Mouse (Mus musculus) spleen, postnatal 36 days (tissue): ENCODE results near the gene Cct3.
A peak's percentile ranks its signal among the peaks of the same experiment; 100 is the strongest.
"Not testable (repeated sequence)": the region's sequence is repeated elsewhere in the genome, so short reads cannot be mapped to it uniquely, and the experiment has no call there.

Source experiments
- DNase-seq, 2 experiments: peaks; one replicate each; pipeline ENCODE4 v3.0.0; 2022; ENCODE audit warnings: low spot score in 2 of 2, mixed read lengths in 1 of 2

Cct3 gene

GRCm38 (mm10) chr3:88296561-88297318 lies at the start of gene Cct3, which contains the start of gene Tsacc:
TSS of gene Cct3 (plus strand) at chr3:88297116.
TSS of gene Tsacc (minus strand) at chr3:88296999.
- peak; percentile 97 to 98 for DNase-seq

- DNase-seq = no peak
Observed at GRCm38 (mm10) chr3:88247666-88248065, 49.2 kb upstream of the Cct3 start.

DNA sequence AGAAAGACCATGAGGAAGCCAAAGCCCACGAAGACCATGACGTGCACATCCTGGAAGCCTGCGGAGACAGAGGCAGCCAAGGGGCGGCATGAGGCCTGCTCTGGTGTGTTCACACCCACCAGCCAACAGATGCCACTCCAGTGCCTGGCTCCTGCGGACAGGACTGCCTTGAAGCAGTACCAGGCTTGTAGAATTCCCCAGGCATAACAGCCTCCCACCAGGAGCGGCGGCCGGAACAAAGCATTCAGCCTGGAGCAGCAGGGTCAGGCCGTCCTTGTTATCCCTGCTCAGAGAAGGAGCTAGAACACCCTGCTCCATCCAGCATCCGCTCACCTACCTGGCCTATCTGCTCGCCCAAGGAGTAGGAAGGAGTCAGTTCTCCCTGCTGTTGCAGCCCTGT lies 48.5 kb upstream of the Cct3 start:
- DNase-seq = no peak

- DNase-seq = no peak
Observed at GRCm38 (mm10) chr3:88252739-88253138, 44.2 kb upstream of the Cct3 start.

DNA sequence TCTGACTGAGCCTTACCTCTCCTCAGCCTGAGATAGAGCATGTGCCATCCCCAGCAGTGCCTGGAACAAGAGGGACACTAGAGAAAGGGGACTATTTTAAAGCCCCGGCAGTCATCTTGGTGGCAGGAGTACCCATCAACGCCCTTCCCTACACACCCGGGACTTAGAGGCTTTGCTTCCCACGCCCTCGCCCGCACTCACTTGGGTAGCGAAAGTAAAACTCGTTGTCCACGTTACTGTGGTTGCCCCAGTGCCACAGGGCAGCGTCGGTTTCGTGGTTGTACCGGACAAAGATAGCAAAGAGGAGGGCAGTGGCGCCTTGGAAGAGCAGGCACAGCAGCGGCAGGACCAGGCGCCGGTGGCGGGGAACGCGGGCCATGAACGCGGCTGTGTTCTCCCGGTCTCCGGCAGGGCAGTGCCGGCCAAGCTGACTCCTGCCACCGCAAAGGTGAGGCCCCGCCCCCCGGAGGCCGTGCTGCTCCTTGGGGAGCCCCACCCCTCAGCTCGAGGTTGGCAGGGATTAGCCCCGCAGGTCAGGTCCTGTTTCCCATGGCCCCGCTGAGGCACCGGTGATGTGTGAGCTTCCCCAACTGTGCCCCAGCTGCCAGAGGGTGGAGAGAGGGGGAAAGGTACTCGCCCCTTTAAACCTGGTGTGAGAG lies 42.5 kb upstream of the Cct3 start, which contains the start of gene Rhbg:
TSS of gene Rhbg (minus strand) at position 442 of the 659 bp plus-strand sequence.
- peak; percentile 31 to 37 for DNase-seq

DNA sequence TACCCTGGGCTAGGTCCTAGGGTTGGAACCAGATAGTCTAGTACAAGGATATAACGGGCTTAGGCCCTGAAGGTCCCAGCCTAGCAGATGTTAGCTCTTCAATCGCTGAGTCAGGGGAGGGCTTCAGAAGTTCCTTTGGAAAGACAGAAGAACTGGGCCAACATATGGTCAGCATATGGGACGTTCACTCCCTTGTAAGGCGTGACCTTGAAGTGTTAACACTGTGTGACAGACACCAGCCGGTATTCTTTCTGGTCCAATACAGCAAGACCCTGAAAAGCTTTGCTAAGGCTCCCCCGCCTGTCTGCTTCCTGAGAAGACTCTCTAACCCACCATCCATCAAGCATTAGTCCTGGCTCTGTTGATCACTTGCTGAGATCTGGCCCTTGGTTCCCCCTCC lies 41.0 kb upstream of the Cct3 start:
- DNase-seq = no peak

DNA sequence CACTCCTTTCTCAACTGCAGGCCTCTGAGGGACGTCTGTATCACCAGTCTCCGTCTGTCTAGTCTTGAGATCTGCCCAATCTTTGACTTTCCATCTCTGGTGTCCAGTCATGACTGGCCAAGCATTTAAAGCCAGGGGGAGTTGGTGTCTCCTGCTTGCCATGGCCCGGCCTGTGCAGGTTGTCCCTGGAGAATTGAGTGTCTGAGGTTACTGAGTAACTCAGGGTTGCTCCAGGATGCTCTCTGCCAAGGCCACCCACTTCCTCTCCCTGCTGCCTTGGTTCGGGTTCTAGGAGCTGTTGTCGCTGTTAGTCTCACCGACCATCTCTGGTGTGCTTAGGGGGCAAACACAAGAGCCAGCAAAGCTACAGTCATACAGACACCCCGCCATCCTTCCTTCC lies 40.5 kb upstream of the Cct3 start:
- DNase-seq = no peak

DNA sequence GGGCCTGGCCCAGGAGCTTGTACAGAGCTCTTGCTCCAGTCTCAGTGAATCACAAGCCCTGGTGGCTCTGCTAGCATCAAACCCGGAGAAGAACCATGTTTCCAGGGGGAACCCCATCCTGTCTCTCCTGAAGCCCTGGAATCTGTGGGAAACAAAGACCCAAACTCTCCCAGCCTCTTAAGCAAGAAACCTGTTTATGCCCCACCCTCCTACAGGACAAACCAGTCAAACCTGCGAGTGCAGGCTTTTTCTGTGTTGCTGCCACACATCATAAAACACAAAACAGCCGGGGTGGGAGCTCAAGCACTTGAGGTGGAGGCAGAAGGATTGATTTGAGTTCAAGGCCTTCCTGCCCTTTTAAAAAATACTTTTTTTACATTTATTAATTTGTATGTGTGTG lies 34.6 kb upstream of the Cct3 start:
- no peak for DNase-seq

GRCm38 (mm10) chr3:88268014-88268413 lies 28.9 kb upstream of the Cct3 start:
- not testable (repeated sequence) for DNase-seq

GRCm38 (mm10) chr3:88268991-88269390 lies 27.9 kb upstream of the Cct3 start:
- no peak for DNase-seq

DNA sequence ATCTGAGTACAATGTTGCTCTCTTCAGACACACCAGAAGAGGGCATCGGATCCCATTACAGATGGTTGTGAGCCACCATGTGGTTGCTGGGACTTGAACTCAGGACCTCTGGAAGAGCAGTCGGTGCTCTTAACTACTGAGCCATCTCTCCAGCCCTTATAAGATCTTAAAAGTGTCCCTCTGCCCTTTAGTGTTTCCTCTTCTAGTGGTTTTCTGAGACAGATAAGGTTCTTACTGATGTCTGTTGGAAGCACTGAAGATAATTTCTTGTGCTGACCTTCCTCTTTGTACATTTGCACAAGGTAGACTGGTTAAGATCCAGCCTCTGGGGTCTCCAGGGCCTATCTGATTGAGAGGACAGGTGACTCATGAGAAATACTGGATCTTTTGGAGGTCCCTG lies 25.6 kb upstream of the Cct3 start:
- not testable (repeated sequence) for DNase-seq

DNA sequence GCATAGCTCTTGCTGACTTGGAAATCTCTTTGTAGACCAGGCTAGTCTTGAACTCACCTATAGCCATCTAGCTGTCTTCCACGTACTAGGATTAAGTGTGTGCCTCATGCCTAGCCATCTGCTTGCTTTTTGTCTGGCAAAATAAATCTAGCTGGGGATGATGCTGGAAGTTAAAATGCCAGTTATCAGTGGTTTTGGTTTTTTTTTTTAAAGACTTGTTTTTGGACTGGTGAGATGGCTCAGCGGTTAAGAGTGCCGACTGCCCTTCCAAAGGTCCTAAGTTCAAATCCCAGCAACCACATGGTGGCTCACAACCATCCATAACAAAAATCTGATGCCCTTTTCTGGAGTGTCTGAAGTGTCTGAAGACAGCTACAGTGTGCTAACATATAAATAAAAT lies 25.1 kb upstream of the Cct3 start:
- DNase-seq = no peak

DNA sequence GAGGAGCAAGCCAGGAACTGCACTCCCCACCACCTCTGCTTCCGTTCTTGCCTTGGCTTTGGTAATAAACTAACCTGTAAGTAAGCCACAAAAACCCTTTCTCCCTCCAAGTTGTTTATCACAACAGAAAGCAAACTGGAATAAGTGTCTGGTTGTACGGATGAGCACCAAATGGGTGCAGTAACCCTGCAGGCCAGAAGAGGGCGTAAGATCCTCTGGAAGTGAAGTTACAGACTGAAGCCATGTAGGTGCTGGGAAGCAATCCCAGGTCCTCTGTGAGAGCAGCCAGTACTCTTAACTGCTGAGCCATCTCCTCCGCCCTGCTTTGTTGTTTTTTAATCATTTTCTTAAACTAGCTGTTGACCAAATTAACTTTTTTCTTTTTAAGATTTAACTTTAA lies 22.9 kb upstream of the Cct3 start:
- no peak for DNase-seq

- DNase-seq = no peak
Observed at GRCm38 (mm10) chr3:88276121-88276520, 20.8 kb upstream of the Cct3 start.

DNA sequence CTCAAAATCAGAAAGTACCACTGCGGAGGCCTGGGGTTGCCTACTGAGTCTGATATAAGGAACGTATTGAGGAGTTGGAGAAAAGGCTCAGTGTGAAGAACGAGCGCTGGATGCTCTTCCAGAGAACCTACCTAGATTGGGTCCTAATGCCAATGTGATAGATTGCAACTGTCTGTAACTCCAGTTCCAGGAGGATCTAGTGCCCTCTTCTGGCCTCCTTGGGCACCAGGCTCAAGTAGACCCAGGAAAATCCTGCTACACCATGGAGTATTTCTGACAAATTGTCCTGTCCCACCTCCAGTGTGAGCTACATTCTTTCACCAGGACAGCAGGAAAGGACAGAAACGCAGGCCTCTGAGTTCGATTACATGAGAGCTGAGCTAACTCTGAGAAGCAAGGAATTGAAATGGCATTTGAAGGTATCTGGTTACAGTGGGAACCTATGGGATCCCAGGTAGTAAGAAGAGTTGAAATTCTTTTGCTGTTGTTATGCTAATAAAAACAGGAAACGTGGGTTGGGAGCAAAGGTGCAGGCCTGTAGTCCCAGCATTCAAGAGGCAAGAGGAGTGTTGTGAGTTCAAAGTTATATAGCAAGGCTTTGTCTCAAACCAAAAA lies 20.3 kb upstream of the Cct3 start:
- DNase-seq = no peak

DNA sequence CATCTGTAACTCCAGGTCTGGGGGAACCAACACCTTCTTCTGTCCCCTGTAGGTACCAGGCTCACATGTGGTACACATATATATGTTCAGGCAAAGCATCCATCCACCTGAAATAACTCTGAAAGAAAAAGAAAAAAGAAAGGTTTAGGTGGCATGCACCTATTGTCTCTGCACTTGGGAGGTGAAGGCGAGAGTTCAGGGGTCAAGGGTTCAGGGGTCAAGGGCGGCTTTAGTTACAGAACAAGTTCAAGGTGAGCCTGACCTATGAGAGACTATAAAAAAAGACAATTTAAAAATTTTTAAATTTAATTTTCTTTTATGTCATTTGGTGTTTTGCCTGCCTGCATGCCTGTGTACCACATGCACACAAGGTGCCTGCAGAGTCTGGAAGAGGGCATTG lies 16.9 kb upstream of the Cct3 start:
- DNase-seq = no peak

DNA sequence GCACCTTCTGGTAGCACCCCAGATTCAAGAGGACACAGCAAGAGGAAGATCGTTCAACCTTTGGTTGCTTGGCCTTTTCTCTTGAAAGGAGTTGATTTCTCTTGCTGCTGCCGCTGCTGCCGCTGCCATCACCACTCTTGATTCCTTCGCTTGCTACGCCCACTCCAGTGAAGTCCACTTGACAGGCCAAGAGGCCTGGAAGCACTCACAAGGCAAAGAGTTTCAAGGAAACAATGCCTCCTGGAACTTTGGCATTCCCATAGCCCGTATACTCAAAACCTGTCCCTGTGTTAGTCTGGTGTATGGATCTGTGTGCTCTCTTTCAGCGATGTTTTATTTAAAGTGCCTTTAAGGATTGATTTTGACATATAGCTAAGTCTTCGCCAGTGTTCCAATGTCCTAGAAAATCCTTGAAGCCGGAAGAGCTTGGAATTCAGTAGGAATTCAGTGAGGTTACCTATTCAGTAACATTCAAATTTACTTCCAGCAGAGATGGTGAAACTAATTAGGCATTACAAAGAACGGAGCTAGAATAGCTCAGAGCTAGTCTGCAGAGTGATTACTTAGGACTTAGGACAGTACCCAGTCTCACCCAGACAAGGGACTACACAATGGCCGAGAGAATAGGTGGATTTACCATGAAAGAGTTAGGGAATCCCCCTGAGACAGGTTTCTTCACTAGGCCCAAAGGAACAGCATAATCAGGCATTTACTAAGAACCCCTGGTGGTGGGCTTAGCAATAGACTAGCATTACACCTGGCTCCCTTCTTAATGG lies 15.6 kb upstream of the Cct3 start:
- not testable (repeated sequence) for DNase-seq

- DNase-seq = not testable (repeated sequence)
Observed at GRCm38 (mm10) chr3:88284815-88285564, 11.9 kb upstream of the Cct3 start.

- not testable (repeated sequence) for DNase-seq
Observed at GRCm38 (mm10) chr3:88285565-88285895, 11.4 kb upstream of the Cct3 start.

DNA sequence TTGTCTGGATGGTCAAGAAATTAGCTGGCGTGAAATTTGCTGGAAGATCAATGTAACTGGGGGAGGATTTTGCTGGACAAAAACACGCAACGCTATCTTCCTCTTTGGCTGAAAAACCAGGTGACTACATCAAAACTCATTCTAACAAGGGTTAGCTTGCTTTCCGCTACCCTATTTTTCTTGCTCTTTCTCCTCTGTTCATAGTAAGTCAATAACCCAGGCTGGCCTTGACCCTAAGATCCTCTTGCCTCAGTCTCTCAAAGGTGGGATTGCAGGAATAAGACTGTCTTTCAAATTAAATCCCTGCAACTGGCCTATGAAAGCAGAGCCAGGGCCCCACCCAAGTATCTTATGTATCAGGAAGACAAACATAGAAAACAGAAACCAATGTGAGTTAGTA lies 9.8 kb upstream of the Cct3 start, which contains the start of gene Gm38392:
TSS of gene Gm38392 (minus strand) at position 101 of the 400 bp plus-strand sequence.
- DNase-seq = no peak

GRCm38 (mm10) chr3:88288133-88288713 lies 8.7 kb upstream of the Cct3 start:
- not testable (repeated sequence) for DNase-seq
